14 mouse cellular contexts compared by ENCODE assay signal in genomic region chr9:24701246-24701645, GRCm38 (mm10). TPM values are rescaled to one million over a fixed set of nuclear protein-coding genes. Genes with fewer than 3 reads are reported as not detected.
DNase-seq lines count a peak whose midpoint lies in the region; ATAC-seq and TF ChIP-seq lines count a peak whose summit lies in the region.
"Had no signal": no experiment of that assay in that cellular context is flagged by ENCODE, and none has a peak within 500 bp of the region (broad histone marks: within the 10 kb centered on the region; RNA-seq: fewer than 3 reads in every experiment).

No protein-coding gene starts in this region.

- 0 out of 2 replicates have a peak, but pooled peaks cover 2% of the 10 kb centered on the region for H3K9me3 ChIP-seq in forebrain, embryonic 14.5 days (replicated peaks; ENCODE audit: control insufficient read depth, low read length)
- peaks cover 10% of the 10 kb centered on the region for H3K9me3 ChIP-seq in forebrain, embryonic 10.5 days
- no peaks in the 10 kb centered on the region for H3K9me3 ChIP-seq in MEL (replicated peaks; ENCODE audit: insufficient read depth, low read length)
- peaks cover 3% of the 10 kb centered on the region for H3K9me3 ChIP-seq in forebrain, embryonic 16.5 days (ENCODE audit: control insufficient read depth, low read length)
- H3K9me3 ChIP-seq: neural tube, embryonic 12.5 days had no signal

- no peak overlapping the region for H3K9ac ChIP-seq in forebrain, embryonic 14.5 days (ENCODE audit: low read length)
- H3K9ac ChIP-seq in liver, adult 2 months (ENCODE audit: low read depth, low read length): no peak overlapping the region
- H3K9ac ChIP-seq in MEL (ENCODE audit: control insufficient read depth, low read depth, low read length, poor library complexity, severe bottlenecking): no peak overlapping the region
- no peak overlapping the region for H3K9ac ChIP-seq in forebrain, embryonic 16.5 days (replicated peaks; ENCODE audit: low read depth, low read length)
- H3K9ac ChIP-seq: heart, embryonic 13.5 days; midbrain, embryonic 12.5 days; neural tube, embryonic 12.5 days had no signal

- ATAC-seq in forebrain, embryonic 14.5 days: no peak
- no peak for ATAC-seq in forebrain, embryonic 16.5 days

- no peaks in the 10 kb centered on the region for H3K79me2 ChIP-seq in liver, adult 2 months (ENCODE audit: control insufficient read depth, insufficient read depth, low read length)
- H3K79me2 ChIP-seq in MEL (ENCODE audit: control insufficient read depth, insufficient read depth, low read length, poor library complexity): no peaks in the 10 kb centered on the region

- no peaks in the 10 kb centered on the region for H3K27me3 ChIP-seq in forebrain, embryonic 14.5 days (replicated peaks; ENCODE audit: control insufficient read depth, insufficient read depth, low read length)
- H3K27me3 ChIP-seq in forebrain, embryonic 10.5 days (ENCODE audit: poor library complexity, severe bottlenecking): peaks cover 11% of the 10 kb centered on the region
- H3K27me3 ChIP-seq in liver, adult 2 months (ENCODE audit: control insufficient read depth, insufficient read depth, low read length): peaks cover 4% of the 10 kb centered on the region; the same call in 1 of the 2 replicates
- H3K27me3 ChIP-seq in MEL (ENCODE audit: control insufficient read depth in 1 of 2, insufficient read depth in 2 of 2, low read length in 2 of 2): no peaks in the 10 kb centered on the region
- H3K27me3 ChIP-seq in forebrain, embryonic 16.5 days (replicated peaks; ENCODE audit: control insufficient read depth, insufficient read depth, low read length): no peaks in the 10 kb centered on the region
- H3K27me3 ChIP-seq: neural tube, embryonic 12.5 days had no signal

- peak; percentile 22; the same call in 1 of the 2 replicates for TF ChIP-seq CTCF in liver, adult 2 months (IDR thresholded peaks at IDR 0.05; ENCODE audit: low read depth, low read length)
- TF ChIP-seq CTCF in MEL (IDR thresholded peaks at IDR 0.05 in 2 of 3, conservative IDR thresholded peaks at IDR 0.05 in 1 of 3; ENCODE audit: control insufficient read depth in 1 of 3, insufficient read depth in 1 of 3, low read depth in 2 of 3, low read length in 3 of 3, poor library complexity in 1 of 3, severe bottlenecking in 1 of 3): peak in 2 of 3 experiments; percentile 11 to 62; a peak in 2 of 6 replicates

- no peak for TF ChIP-seq POLR2A in liver, adult 2 months (IDR thresholded peaks at IDR 0.05; ENCODE audit: extremely low read depth, insufficient read depth, low read length)
- TF ChIP-seq POLR2A in MEL (IDR thresholded peaks at IDR 0.05; ENCODE audit: control insufficient read depth in 1 of 2, insufficient read depth in 1 of 2, low read depth in 1 of 2, low read length in 2 of 2, poor library complexity in 1 of 2): no peak

- no peak for TF ChIP-seq EP300 in MEL (IDR thresholded peaks at IDR 0.05; ENCODE audit: low read depth in 1 of 2, low read length in 2 of 2)

- DNase-seq in forebrain, embryonic 14.5 days (ENCODE audit: low spot score): peak; percentile 49
- DNase-seq in forebrain, embryonic 10.5 days (ENCODE audit: extremely low spot score, low spot score): no peak
- peak; percentile 15 for DNase-seq in liver, adult 2 months (ENCODE audit: extremely low read depth, low read depth, low spot score)
- DNase-seq in liver (no peak), MEL (ENCODE audit: low read depth, low spot score) (peak; percentile 21)
- DNase-seq in induced T-regulatory cell, adult 2 months (ENCODE audit: low read depth): peak; percentile 16
- DNase-seq in urinary bladder, adult 2 months (ENCODE audit: low spot score): no peak
- DNase-seq: cerebellum, postnatal 36 days; gastrocnemius, postnatal 10 days; kidney, postnatal 36 days had no signal

- H3K27ac ChIP-seq in forebrain, embryonic 14.5 days (ENCODE audit: low read depth, low read length): no peak overlapping the region
- no peak overlapping the region for H3K27ac ChIP-seq in forebrain, embryonic 10.5 days
- no peak overlapping the region for H3K27ac ChIP-seq in liver, adult 2 months (replicated peaks; ENCODE audit: insufficient read depth, low read depth, low read length)
- H3K27ac ChIP-seq in MEL (ENCODE audit: control insufficient read depth, low read depth, low read length): no peak overlapping the region
- no peak overlapping the region for H3K27ac ChIP-seq in forebrain, embryonic 16.5 days (ENCODE audit: low read length)
- H3K27ac ChIP-seq: heart, embryonic 13.5 days; midbrain, embryonic 12.5 days; neural tube, embryonic 12.5 days had no signal

- TF ChIP-seq RAD21 in MEL (IDR thresholded peaks at IDR 0.05; ENCODE audit: low read depth, low read length): peak; percentile 86

- H3K4me3 ChIP-seq in forebrain, embryonic 14.5 days (ENCODE audit: low read depth, low read length): no peak overlapping the region
- no peak overlapping the region for H3K4me3 ChIP-seq in forebrain, embryonic 10.5 days
- H3K4me3 ChIP-seq in liver, adult 2 months (ENCODE audit: insufficient read depth, low read depth, low read length): no peak overlapping the region
- H3K4me3 ChIP-seq in MEL (ENCODE audit: control insufficient read depth in 1 of 2, insufficient read depth in 1 of 2, low read depth in 2 of 2, low read length in 2 of 2): no peak overlapping the region
- H3K4me3 ChIP-seq in forebrain, embryonic 16.5 days (replicated peaks; ENCODE audit: low read length): no peak overlapping the region
- H3K4me3 ChIP-seq: heart, embryonic 13.5 days; midbrain, embryonic 12.5 days; neural tube, embryonic 12.5 days had no signal

- H3K4me1 ChIP-seq in forebrain, embryonic 14.5 days (ENCODE audit: control insufficient read depth, insufficient read depth, low read length): 0 out of 2 replicates have a peak, but pooled peaks cover under 1% of the 10 kb centered on the region
- H3K4me1 ChIP-seq in forebrain, embryonic 10.5 days: peaks cover 4% of the 10 kb centered on the region
- H3K4me1 ChIP-seq in liver, adult 2 months (ENCODE audit: control insufficient read depth, insufficient read depth, low read length): no peaks in the 10 kb centered on the region
- H3K4me1 ChIP-seq in MEL (ENCODE audit: control insufficient read depth in 1 of 2, insufficient read depth in 2 of 2, low read length in 2 of 2): no peaks in the 10 kb centered on the region
- peaks cover 5% of the 10 kb centered on the region; the same call in 1 of the 2 replicates for H3K4me1 ChIP-seq in forebrain, embryonic 16.5 days (replicated peaks; ENCODE audit: control insufficient read depth, insufficient read depth, low read length)
- H3K4me1 ChIP-seq: neural tube, embryonic 12.5 days had no signal

- no peak overlapping the region for H3K4me2 ChIP-seq in forebrain, embryonic 14.5 days (ENCODE audit: low read length)
- H3K4me2 ChIP-seq in forebrain, embryonic 16.5 days (ENCODE audit: low read length): no peak overlapping the region
- H3K4me2 ChIP-seq: heart, embryonic 13.5 days; midbrain, embryonic 12.5 days; neural tube, embryonic 12.5 days had no signal

- no peaks in the 10 kb centered on the region for H3K36me3 ChIP-seq in forebrain, embryonic 14.5 days (ENCODE audit: control insufficient read depth, insufficient read depth, low read length)
- no peaks in the 10 kb centered on the region for H3K36me3 ChIP-seq in forebrain, embryonic 10.5 days (replicated peaks)
- no peaks in the 10 kb centered on the region for H3K36me3 ChIP-seq in liver, adult 2 months (ENCODE audit: control insufficient read depth, insufficient read depth, low read length)
- H3K36me3 ChIP-seq in MEL (ENCODE audit: control insufficient read depth in 1 of 2, insufficient read depth in 2 of 2, low read length in 2 of 2): no peaks in the 10 kb centered on the region
- no peaks in the 10 kb centered on the region for H3K36me3 ChIP-seq in forebrain, embryonic 16.5 days (ENCODE audit: control insufficient read depth, insufficient read depth)
- H3K36me3 ChIP-seq: heart, embryonic 13.5 days; midbrain, embryonic 12.5 days; neural tube, embryonic 12.5 days had no signal

TF ChIP-seq in MEL, 35 proteins besides CTCF, POLR2A, EP300 and RAD21 (continues in another document):
- TF ChIP-seq MAX (IDR thresholded peaks at IDR 0.05; ENCODE audit: low read length) (no peak), USF1 (IDR thresholded peaks at IDR 0.05; ENCODE audit: low read depth, low read length) (no peak), MEF2A (IDR thresholded peaks at IDR 0.05; ENCODE audit: extremely low read depth, insufficient replicate concordance, low read depth, low read length, poor library complexity, severe bottlenecking) (no peak), GABPA (IDR thresholded peaks at IDR 0.05; ENCODE audit: low read depth, low read length) (no peak), ELF1 (IDR thresholded peaks at IDR 0.05; ENCODE audit: low read depth, low read length) (0 out of 2 replicates have a peak, but pooled peaks have one; percentile 21), SMC3 (IDR thresholded peaks at IDR 0.05; ENCODE audit: low read depth, low read length) (peak; percentile 70), GATA1 (IDR thresholded peaks at IDR 0.05; ENCODE audit: low read depth, low read length) (no peak), POLR2AphosphoS5 (IDR thresholded peaks at IDR 0.05; ENCODE audit: borderline replicate concordance, low read depth, low read length) (no peak), NRF1 (IDR thresholded peaks at IDR 0.05; ENCODE audit: insufficient read depth, low read depth, low read length, poor library complexity, severe bottlenecking) (no peak), ZMIZ1 (IDR thresholded peaks at IDR 0.05; ENCODE audit: low read depth, low read length) (no peak), ZC3H11A (IDR thresholded peaks at IDR 0.05; ENCODE audit: low read depth, low read length) (peak; percentile 68), E2F4 (IDR thresholded peaks at IDR 0.05; ENCODE audit: borderline replicate concordance, low read depth, low read length) (no peak), JUND (IDR thresholded peaks at IDR 0.05; ENCODE audit: low read depth, low read length) (no peak), MAZ (IDR thresholded peaks at IDR 0.05; ENCODE audit: low read depth, low read length) (no peak), RCOR1 (IDR thresholded peaks at IDR 0.05; ENCODE audit: low read depth, low read length) (no peak), MXI1 (IDR thresholded peaks at IDR 0.05; ENCODE audit: low read depth, low read length) (no peak), BHLHE40 (IDR thresholded peaks at IDR 0.05; ENCODE audit: borderline replicate concordance, low read depth, low read length) (no peak)

RNA-seq across cellular contexts. Expression of gene Dpy19l2, which starts 5.2 kb away (rescaled TPM):
- 0.44 and 0.59 TPM in 2 replicates for polyA plus RNA-seq in forebrain, embryonic 14.5 days (2014; fragmentation: Nextera tagmentation; extraction: Ambion mirVana)
- 0.14 and 0.25 TPM in 2 replicates for polyA plus RNA-seq in forebrain, embryonic 10.5 days (2016; fragmentation: Nextera tagmentation; extraction: Ambion mirVana)
- not detected in 2 replicates for total RNA-seq in liver, adult 2 months (2014; rRNA removed)
- not detected in 2 replicates for polyA plus RNA-seq in liver, adult 2 months (2012; rRNA removed)
- total RNA-seq in MEL (2012; rRNA removed): not detected in 2 replicates
- not detected for polyA plus RNA-seq in MEL (2012; ENCODE audit: insufficient read depth in 1 of 2, insufficient read length in 2 of 2, low read depth in 1 of 2, low replicate concordance in 2 of 2, missing spikeins in 1 of 2)
- polyA plus RNA-seq in urinary bladder, adult 2 months (2012; rRNA removed): 0.94 and 0.98 TPM in 2 replicates
- 0.22 and 0.45 TPM in 2 replicates for polyA plus RNA-seq in forebrain, embryonic 16.5 days (2015; fragmentation: Nextera tagmentation; extraction: Ambion mirVana)
- total RNA-seq: gastrocnemius, postnatal 10 days had no signal

Comparison
In these comparisons a context has a peak if more than half of its experiments do, and no peak if none do; other contexts are left out.
1. DNase-seq: peak in forebrain, embryonic 14.5 days (single experiment), liver, adult 2 months (single experiment), MEL (single experiment) and induced T-regulatory cell, adult 2 months (single experiment); none in forebrain, embryonic 10.5 days (single experiment), liver (single experiment) and urinary bladder, adult 2 months (single experiment).